Mouse (Mus musculus) large intestine, adult 2 months (tissue): ENCODE results near the gene Cchcr1. TPM values are rescaled to one million over a fixed set of nuclear protein-coding genes. Genes with fewer than 3 reads are reported as not detected.

ENCODE experiments used
- DNase-seq: peaks from one replicate; pipeline ENCODE4 v3.0.0-alpha.2; 2012; ENCODE audit warnings: low read depth, low spot score
- WGBS: fragments of 180-500 bp; shearing (Covaris S2); methylation state at CpG from one replicate; pipeline ENCODE4 v1.1.7; 2018; 5-methylcytosine and 5-hydroxymethylcytosine counted together
- polyA plus RNA-seq: library from polyadenylated mRNA; depleted of rRNA; stranded (reverse); fragments of >200 nt; gene quantifications from 2 replicates; pipeline ENCODE4 v1.2.3, GENCODE M21; 2012

The Cchcr1 gene
- polyA plus RNA-seq, 1 experiment = 6.5 TPM

GRCm38 (mm10) chr17:35512916-35513626, 3.8 kb upstream of the Cchcr1 start:
- 93% methylated on average over 7 of the region's 7 CpGs for WGBS
- no peak for DNase-seq

GRCm38 (mm10) chr17:35513886-35514285, 3.0 kb upstream of the Cchcr1 start:
- 14% methylated on average over 2 of the region's 2 CpGs for WGBS

GRCm38 (mm10) chr17:35514756-35515155, 2.1 kb upstream of the Cchcr1 start:
- 61% methylated on average over 6 of the region's 6 CpGs for WGBS
- no peak for DNase-seq

More at GRCm38 (mm10) chr17:35513886-35514285, 3.0 kb upstream of the Cchcr1 start:
- DNase-seq = no peak

- DNase-seq = no peak
- WGBS = 4% methylated on average over 25 of the region's 25 CpGs
Observed at GRCm38 (mm10) chr17:35515911-35516640, 824 bp upstream of the Cchcr1 start.

GRCm38 (mm10) chr17:35517526-35517925, 626 bp downstream of the Cchcr1 start:
- DNase-seq = no peak
- WGBS = 4% methylated on average over 12 of the region's 12 CpGs

GRCm38 (mm10) chr17:35524354-35524753, 7.5 kb downstream of the Cchcr1 start:
- WGBS = 82% methylated on average over 9 of the region's 9 CpGs
- DNase-seq = no peak

GRCm38 (mm10) chr17:35526644-35527043, 9.7 kb downstream of the Cchcr1 start:
- WGBS = 79% methylated on average over 8 of the region's 8 CpGs
- no peak for DNase-seq

GRCm38 (mm10) chr17:35532360-35532759, 15.5 kb downstream of the Cchcr1 start:
- 10% methylated on average over 3 of the region's 3 CpGs for WGBS
- no peak for DNase-seq

GRCm38 (mm10) chr17:35532901-35533300, 16.0 kb downstream of the Cchcr1 start, which contains the start of gene Psors1c2:
Gene Psors1c2 (plus strand): TSS chr17:35533201.
- DNase-seq = no peak
- 15% methylated on average over 7 of the region's 7 CpGs for WGBS

- WGBS = 3% methylated on average over 6 of the region's 6 CpGs
- DNase-seq = no peak
Observed at GRCm38 (mm10) chr17:35534343-35534742, 17.4 kb downstream of the Cchcr1 start.

- WGBS = 56% methylated on average over 4 of the region's 4 CpGs
- DNase-seq = no peak
Observed at GRCm38 (mm10) chr17:35537421-35537820, 20.5 kb downstream of the Cchcr1 start.

GRCm38 (mm10) chr17:35538476-35538875, 21.6 kb downstream of the Cchcr1 start:
- no peak for DNase-seq

GRCm38 (mm10) chr17:35539540-35539939, 22.6 kb downstream of the Cchcr1 start:
- no peak for DNase-seq
- 62% methylated on average over 10 of the region's 10 CpGs for WGBS

More at GRCm38 (mm10) chr17:35538476-35538875, 21.6 kb downstream of the Cchcr1 start:
- 80% methylated on average over 1 of the region's 1 CpGs for WGBS

GRCm38 (mm10) chr17:35542761-35543411, 26.0 kb downstream of the Cchcr1 start:
- no peak for DNase-seq
- 65% methylated on average over 15 of the region's 15 CpGs for WGBS

GRCm38 (mm10) chr17:35543412-35543861, 26.5 kb downstream of the Cchcr1 start:
- 30% methylated on average over 14 of the region's 14 CpGs for WGBS
- no peak for DNase-seq

GRCm38 (mm10) chr17:35544001-35544400, 27.1 kb downstream of the Cchcr1 start:
- no peak for DNase-seq
- WGBS = 59% methylated on average over 6 of the region's 6 CpGs

- 36% methylated on average over 6 of the region's 6 CpGs for WGBS
- no peak for DNase-seq
Observed at GRCm38 (mm10) chr17:35544680-35545079, 27.8 kb downstream of the Cchcr1 start.

- no peak for DNase-seq
- 85% methylated on average over 2 of the region's 2 CpGs for WGBS
Observed at GRCm38 (mm10) chr17:35547465-35547864, 30.6 kb downstream of the Cchcr1 start.

- DNase-seq = no peak
- 42% methylated on average over 5 of the region's 5 CpGs for WGBS
Observed at GRCm38 (mm10) chr17:35548636-35549035, 31.7 kb downstream of the Cchcr1 start.

GRCm38 (mm10) chr17:35549437-35550142, 32.7 kb downstream of the Cchcr1 start:
- 41% methylated on average over 15 of the region's 15 CpGs for WGBS
- no peak for DNase-seq
